Mouse (Mus musculus) CD4-positive naive resting alpha-beta T cell, adult 76 days (primary cell): ENCODE data around the gene Olfr1341. TPM values are rescaled to one million over a fixed set of nuclear protein-coding genes. Genes with fewer than 3 reads are reported as not detected.

Source experiments
- total RNA-seq: library from RNA; stranded (reverse); gene quantifications from one replicate; pipeline ENCODE4 v1.2.4, GENCODE M21; 2023

The Olfr1341 gene
- total RNA-seq = not detected

DNA sequence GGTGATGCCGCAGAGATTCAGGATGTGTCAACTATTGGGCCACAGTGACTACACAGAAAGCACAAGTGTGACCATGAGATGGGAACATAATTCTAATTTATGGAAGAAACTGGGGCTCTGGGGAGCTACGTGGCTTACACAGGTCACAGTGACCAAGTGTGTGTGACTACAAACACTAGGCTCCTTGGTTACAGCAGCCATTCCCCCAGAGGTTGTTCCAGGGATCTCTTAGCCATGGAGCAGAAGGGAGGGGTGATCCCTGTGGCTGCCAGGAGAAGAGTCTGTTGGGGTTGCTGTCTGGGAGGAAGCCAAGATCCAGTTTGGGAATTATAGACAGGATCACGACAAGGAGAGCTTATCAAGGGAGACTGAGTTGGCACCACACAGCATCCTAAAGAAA, at the start of gene Olfr1341:
Olfr1341 (plus strand) TSS at position 301 of the 400 bp plus-strand sequence.

DNA sequence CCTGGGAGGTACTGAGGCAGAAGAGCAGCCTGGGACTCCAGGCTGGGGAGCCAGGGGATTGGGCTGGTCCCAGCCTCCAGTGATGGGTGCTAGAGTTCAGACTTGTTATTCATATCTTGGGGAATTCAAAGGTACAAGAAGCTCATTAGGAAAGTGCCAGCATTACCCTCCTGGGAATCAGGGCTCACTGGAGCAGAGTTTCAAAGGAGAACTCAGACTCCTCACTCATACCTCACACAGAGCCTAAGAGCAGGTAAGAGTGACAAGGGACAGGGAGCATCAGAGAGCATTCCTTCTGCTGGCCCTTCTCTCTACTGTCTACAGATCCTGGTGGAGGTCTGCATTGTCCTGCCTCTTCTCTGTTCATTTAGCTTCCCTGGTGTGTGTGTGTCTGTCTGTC, 44.7 kb upstream of the Olfr1341 start, which contains the start of gene Olfr62:
Olfr62 (plus strand) TSS at position 301 of the 400 bp plus-strand sequence.

DNA sequence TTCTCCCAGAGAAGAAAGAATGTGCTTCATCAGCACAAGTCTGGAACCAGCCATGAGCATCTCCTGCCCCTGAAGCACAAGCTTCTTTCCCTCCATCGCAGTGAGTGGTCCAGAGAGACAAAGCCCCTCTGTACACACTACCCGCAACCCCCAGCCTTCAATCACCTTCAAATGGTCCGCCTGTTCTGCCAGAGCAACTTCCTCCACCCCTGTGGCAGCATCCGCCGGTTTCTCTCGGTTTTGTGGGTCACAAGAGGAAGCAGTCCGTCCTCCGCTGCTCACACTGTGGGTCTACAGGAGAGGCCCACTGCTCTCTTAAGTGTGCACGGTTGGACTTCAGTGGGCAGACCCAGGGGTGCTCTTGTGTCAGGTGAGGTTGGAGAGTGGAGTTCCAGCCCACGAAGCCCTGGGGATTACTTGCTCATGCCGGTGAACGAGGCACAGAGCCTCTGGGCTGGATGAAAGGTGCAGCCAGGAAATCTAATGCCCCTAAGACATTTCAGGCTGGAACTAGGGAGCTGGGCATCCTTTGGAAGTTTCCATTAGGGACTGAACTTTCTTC, 10.8 kb upstream of the Olfr1341 start, which contains the start of gene Olfr1342:
Olfr1342 (minus strand) TSS at position 345 of the 562 bp plus-strand sequence.

GRCm38 (mm10) chr4:118719838-118720237, 16.5 kb downstream of the Olfr1341 start, which contains the start of gene Olfr1340:
Gene Olfr1340, plus strand, starts transcription at chr4:118720138.

DNA sequence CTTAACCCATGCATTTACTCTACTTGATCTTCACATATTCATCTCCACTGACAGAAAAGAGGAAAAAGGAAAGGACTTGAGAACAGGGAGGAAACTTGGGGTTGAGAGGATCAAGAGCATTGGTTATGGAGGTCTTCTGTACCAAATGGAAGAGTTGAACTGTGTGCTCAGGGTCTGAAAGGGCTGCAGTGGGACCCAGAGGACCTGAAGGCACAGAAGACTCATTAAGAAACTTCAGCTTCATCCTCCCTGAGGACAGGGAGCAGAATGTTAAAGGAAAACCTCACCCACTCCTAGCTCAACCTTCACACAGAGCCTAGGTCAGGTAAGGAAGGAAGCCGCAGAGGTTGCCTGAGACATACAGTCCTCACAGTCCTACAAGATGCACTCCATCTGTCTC, 28.6 kb downstream of the Olfr1341 start, which contains the start of gene Olfr1339:
Olfr1339 (plus strand) TSS at position 301 of the 400 bp plus-strand sequence.

DNA sequence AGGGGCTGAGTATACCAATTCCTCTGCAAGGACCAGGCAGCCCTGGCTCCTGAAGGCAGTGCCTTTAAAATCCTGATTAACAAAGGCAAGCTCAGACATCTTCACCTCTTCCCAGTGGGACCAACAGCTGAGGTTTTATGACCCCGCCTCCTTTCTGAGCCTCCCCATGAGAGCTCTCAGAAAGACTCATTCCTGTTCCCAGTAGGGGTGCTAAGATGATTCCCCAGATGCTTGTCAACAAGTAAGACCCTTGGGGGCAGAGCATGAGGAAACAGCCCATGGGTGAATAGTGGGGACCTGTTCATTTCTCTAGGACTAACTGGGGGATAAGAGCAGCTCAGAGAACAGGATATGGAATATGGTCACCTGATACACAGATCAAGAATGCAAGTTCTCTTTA, 55.3 kb downstream of the Olfr1341 start, which contains the start of gene Olfr1338:
Olfr1338 (minus strand) TSS at position 101 of the 400 bp plus-strand sequence.

Other genes starting within 250 kb of the Olfr1341 start
- gene Mpl, start 246.0 kb upstream of the Olfr1341 start, total RNA-seq = 0.32 TPM
- not detected for gene Tie1, start 213.5 kb upstream of the Olfr1341 start, total RNA-seq
- gene 2610528J11Rik, start 176.5 kb upstream of the Olfr1341 start, total RNA-seq = not detected
- gene Tmem125, start 159.5 kb upstream of the Olfr1341 start, total RNA-seq = not detected
- gene Cfap57, start 82.7 kb upstream of the Olfr1341 start, total RNA-seq = not detected
- 65.9 TPM for gene Ebna1bp2, start 82.7 kb upstream of the Olfr1341 start, total RNA-seq
- gene Olfr62, start 44.6 kb upstream of the Olfr1341 start, total RNA-seq = not detected
- not detected for gene Olfr1342, start 10.8 kb upstream of the Olfr1341 start, total RNA-seq
- gene Olfr1340, start 16.6 kb downstream of the Olfr1341 start, total RNA-seq = not detected
- gene Olfr1339, start 28.7 kb downstream of the Olfr1341 start, total RNA-seq = not detected
- gene Olfr1338, start 55.2 kb downstream of the Olfr1341 start, total RNA-seq = not detected
- not detected for gene Olfr1337, start 79.1 kb downstream of the Olfr1341 start, total RNA-seq
- not detected for gene Olfr1335, start 106.4 kb downstream of the Olfr1341 start, total RNA-seq
- gene Olfr1333, start 132.8 kb downstream of the Olfr1341 start, total RNA-seq = not detected
- gene Olfr1331, start 161.1 kb downstream of the Olfr1341 start, total RNA-seq = not detected
- gene Olfr1330, start 185.1 kb downstream of the Olfr1341 start, total RNA-seq = not detected
- gene Olfr1329, start 213.9 kb downstream of the Olfr1341 start, total RNA-seq = not detected
- gene Olfr1328, start 235.1 kb downstream of the Olfr1341 start, total RNA-seq = not detected